8 mouse cellular contexts compared by ENCODE assay signal in genomic region chr9:65587573-65588358, GRCm38 (mm10). TPM values are rescaled to one million over a fixed set of nuclear protein-coding genes. Genes with fewer than 3 reads are reported as not detected.
DNase-seq lines count a peak whose midpoint lies in the region; ATAC-seq and TF ChIP-seq lines count a peak whose summit lies in the region.

No protein-coding gene starts in this region.

- TF ChIP-seq CTCF in lung, embryonic 14.5 days (IDR thresholded peaks at IDR 0.05; ENCODE audit: low read depth), result no peak

- H3K9me3 ChIP-seq in lung, embryonic 14.5 days (ENCODE audit: low read depth, low read length), result no peaks in the 10 kb centered on the region
- H3K9me3 ChIP-seq in forebrain, embryonic 11.5 days (ENCODE audit: control insufficient read depth, low read length), result no peaks in the 10 kb centered on the region
- H3K9me3 ChIP-seq in intestine, embryonic 16.5 days (ENCODE audit: control insufficient read depth, low read length), result no peaks in the 10 kb centered on the region
- no peaks in the 10 kb centered on the region for H3K9me3 ChIP-seq in midbrain, embryonic 13.5 days

- peak overlapping the region; percentile 43; the same call in 1 of the 2 replicates for H3K27ac ChIP-seq in lung, embryonic 14.5 days (ENCODE audit: low read depth)
- no peak overlapping the region for H3K27ac ChIP-seq in forebrain, embryonic 11.5 days (ENCODE audit: low read depth, low read length)
- H3K27ac ChIP-seq in intestine, embryonic 16.5 days (ENCODE audit: low read length), result no peak overlapping the region
- H3K27ac ChIP-seq in midbrain, embryonic 13.5 days, result no peak overlapping the region

- no peaks in the 10 kb centered on the region for H3K27me3 ChIP-seq in lung, embryonic 14.5 days (ENCODE audit: insufficient read depth, low read length)
- no peaks in the 10 kb centered on the region for H3K27me3 ChIP-seq in forebrain, embryonic 11.5 days (ENCODE audit: control insufficient read depth, insufficient read depth, low read length)
- no peaks in the 10 kb centered on the region for H3K27me3 ChIP-seq in intestine, embryonic 16.5 days (replicated peaks; ENCODE audit: control insufficient read depth, insufficient read depth, low read length)
- no peaks in the 10 kb centered on the region for H3K27me3 ChIP-seq in midbrain, embryonic 13.5 days

- ATAC-seq in lung, embryonic 14.5 days (ENCODE audit: insufficient read depth), result peak; percentile 25; the same call in 1 of the 2 replicates
- ATAC-seq in forebrain, embryonic 11.5 days (replicated peaks; ENCODE audit: low FRiP score), result no peak
- peak; percentile 57 for ATAC-seq in intestine, embryonic 16.5 days
- peak; percentile 61 for ATAC-seq in midbrain, embryonic 13.5 days

- peaks cover 9% of the 10 kb centered on the region for H3K4me1 ChIP-seq in lung, embryonic 14.5 days (ENCODE audit: insufficient read depth)
- peaks cover 10% of the 10 kb centered on the region for H3K4me1 ChIP-seq in forebrain, embryonic 11.5 days (replicated peaks; ENCODE audit: control insufficient read depth, insufficient read depth, low read length)
- peaks cover 14% of the 10 kb centered on the region for H3K4me1 ChIP-seq in intestine, embryonic 16.5 days (ENCODE audit: control insufficient read depth, insufficient read depth, low read length)
- peaks cover 33% of the 10 kb centered on the region for H3K4me1 ChIP-seq in midbrain, embryonic 13.5 days (replicated peaks)

- peak overlapping the region; percentile 63 for H3K9ac ChIP-seq in lung, embryonic 14.5 days
- peak overlapping the region; percentile 77 for H3K9ac ChIP-seq in forebrain, embryonic 11.5 days (ENCODE audit: low read length)
- H3K9ac ChIP-seq in intestine, embryonic 16.5 days (ENCODE audit: low read depth, low read length), result peak overlapping the region; percentile 75
- peak overlapping the region; percentile 71 for H3K9ac ChIP-seq in midbrain, embryonic 13.5 days (replicated peaks)

- DNase-seq in lung, embryonic 14.5 days, result peak; percentile 69
- no peak for DNase-seq in lung, postnatal 14 days
- peak; percentile 60 for DNase-seq in ZHBTc4 (ENCODE audit: low read depth, low spot score)
- DNase-seq in forebrain, embryonic 11.5 days (ENCODE audit: low spot score), result peak; percentile 67
- DNase-seq in thymus, postnatal 0 days (ENCODE audit: low spot score), result peak; percentile 27
- DNase-seq in cerebellum, adult 11-12 months, result no peak

- peak overlapping the region; percentile 91 for H3K4me2 ChIP-seq in lung, embryonic 14.5 days
- H3K4me2 ChIP-seq in forebrain, embryonic 11.5 days (ENCODE audit: low read depth, low read length, severe bottlenecking), result peak overlapping the region; percentile 96
- peak overlapping the region; percentile 97 for H3K4me2 ChIP-seq in intestine, embryonic 16.5 days (ENCODE audit: low read depth, low read length)
- H3K4me2 ChIP-seq in midbrain, embryonic 13.5 days (replicated peaks), result peak overlapping the region; percentile 100

- peaks cover 36% of the 10 kb centered on the region for H3K36me3 ChIP-seq in lung, embryonic 14.5 days (ENCODE audit: insufficient read depth)
- peaks cover 1% of the 10 kb centered on the region; the same call in 1 of the 2 replicates for H3K36me3 ChIP-seq in forebrain, embryonic 11.5 days (ENCODE audit: control insufficient read depth, insufficient read depth, low read length)
- H3K36me3 ChIP-seq in intestine, embryonic 16.5 days (ENCODE audit: control insufficient read depth, insufficient read depth, low read length), result no peaks in the 10 kb centered on the region
- peaks cover 11% of the 10 kb centered on the region for H3K36me3 ChIP-seq in midbrain, embryonic 13.5 days

- H3K4me3 ChIP-seq in lung, embryonic 14.5 days (ENCODE audit: low read depth, low read length), result peak overlapping the region; percentile 61
- peak overlapping the region; percentile 74 for H3K4me3 ChIP-seq in forebrain, embryonic 11.5 days (ENCODE audit: low read depth, low read length)
- peak overlapping the region; percentile 64 for H3K4me3 ChIP-seq in intestine, embryonic 16.5 days (ENCODE audit: low read length)
- peak overlapping the region; percentile 59 for H3K4me3 ChIP-seq in midbrain, embryonic 13.5 days (replicated peaks)

- under 1% methylated on average over 56 of the region's 64 CpGs for WGBS in lung, embryonic 14.5 days
- WGBS in forebrain, embryonic 11.5 days, result under 1% methylated on average over 64 of the region's 64 CpGs
- under 1% methylated on average over 64 of the region's 64 CpGs for WGBS in intestine, embryonic 16.5 days
- under 1% methylated on average over 64 of the region's 64 CpGs for WGBS in midbrain, embryonic 13.5 days

RNA-seq across cellular contexts. Expression of gene Pif1, which starts 0.8 kb away (rescaled TPM):
- 16.1 and 18.4 TPM in 2 replicates for polyA plus RNA-seq in lung, embryonic 14.5 days (2014; fragmentation: Nextera tagmentation; extraction: Ambion mirVana)
- 26.2 and 31.8 TPM in 2 replicates for polyA plus RNA-seq in forebrain, embryonic 11.5 days (2014; fragmentation: Nextera tagmentation; extraction: Ambion mirVana)
- polyA plus RNA-seq in intestine, embryonic 16.5 days (2015; fragmentation: Nextera tagmentation; extraction: Ambion mirVana), result 7.6 and 9.0 TPM in 2 replicates
- 8.4 and 9.7 TPM in 2 replicates for polyA plus RNA-seq in midbrain, embryonic 13.5 days (2015; fragmentation: Nextera tagmentation; extraction: Ambion mirVana)
- 14.4 and 17.4 TPM in 2 replicates for polyA plus RNA-seq in thymus, postnatal 0 days (2015; fragmentation: Nextera tagmentation; extraction: Ambion mirVana)

RNA-seq across cellular contexts. Expression of gene Plekho2, which starts 7.9 kb away (rescaled TPM):
- 20.9 and 21.8 TPM in 2 replicates for polyA plus RNA-seq in lung, embryonic 14.5 days (2014; fragmentation: Nextera tagmentation; extraction: Ambion mirVana)
- polyA plus RNA-seq in forebrain, embryonic 11.5 days (2014; fragmentation: Nextera tagmentation; extraction: Ambion mirVana), result 8.3 and 8.8 TPM in 2 replicates
- 11.3 and 11.9 TPM in 2 replicates for polyA plus RNA-seq in intestine, embryonic 16.5 days (2015; fragmentation: Nextera tagmentation; extraction: Ambion mirVana)
- 5.6 and 5.9 TPM in 2 replicates for polyA plus RNA-seq in midbrain, embryonic 13.5 days (2015; fragmentation: Nextera tagmentation; extraction: Ambion mirVana)
- 12.2 and 14.9 TPM in 2 replicates for polyA plus RNA-seq in thymus, postnatal 0 days (2015; fragmentation: Nextera tagmentation; extraction: Ambion mirVana)

RNA-seq across cellular contexts. Expression of gene Rbpms2, which starts 41.7 kb away (rescaled TPM):
- 20.3 and 25.3 TPM in 2 replicates for polyA plus RNA-seq in lung, embryonic 14.5 days (2014; fragmentation: Nextera tagmentation; extraction: Ambion mirVana)
- 20.3 and 23.6 TPM in 2 replicates for polyA plus RNA-seq in forebrain, embryonic 11.5 days (2014; fragmentation: Nextera tagmentation; extraction: Ambion mirVana)
- 21.2 and 23.1 TPM in 2 replicates for polyA plus RNA-seq in intestine, embryonic 16.5 days (2015; fragmentation: Nextera tagmentation; extraction: Ambion mirVana)
- 4.5 and 4.9 TPM in 2 replicates for polyA plus RNA-seq in midbrain, embryonic 13.5 days (2015; fragmentation: Nextera tagmentation; extraction: Ambion mirVana)
- 1.8 and 2.0 TPM in 2 replicates for polyA plus RNA-seq in thymus, postnatal 0 days (2015; fragmentation: Nextera tagmentation; extraction: Ambion mirVana)

Comparison
In these comparisons a context has a peak if more than half of its experiments do, and no peak if none do; other contexts are left out.
1. DNase-seq: peak in lung, embryonic 14.5 days (single experiment), ZHBTc4 (single experiment), forebrain, embryonic 11.5 days (single experiment) and thymus, postnatal 0 days (single experiment); none in lung, postnatal 14 days (single experiment) and cerebellum, adult 11-12 months (single experiment).
2. Peak in every context shown above with its lines, with median percentiles within 50 percentile points of each other: H3K4me2 ChIP-seq, H3K4me3 ChIP-seq and H3K9ac ChIP-seq.